Mouse (Mus musculus): ENCODE measurements around the gene Cerk.
"Not testable (repeated sequence)": the region's sequence is repeated elsewhere in the genome, so short reads cannot be mapped to it uniquely, and the experiment has no call there.

Cerk gene

GRCm38 (mm10) chr15:86112707-86113341, 73.1 kb downstream of the Cerk start:
- peak; percentile 85 for DNase-seq (ENCODE audit: low spot score)

- peak; percentile 52 for DNase-seq (ENCODE audit: low spot score)
These were observed 75.4 kb downstream of the Cerk start for GRCm38 (mm10) chr15:86110361-86111103.

GRCm38 (mm10) chr15:86109650-86110211, 76.2 kb downstream of the Cerk start:
- DNase-seq (ENCODE audit: low spot score): no peak

GRCm38 (mm10) chr15:86109245-86109644, 76.7 kb downstream of the Cerk start:
- no peak for DNase-seq (ENCODE audit: low spot score)

GRCm38 (mm10) chr15:86107831-86108471, 78.0 kb downstream of the Cerk start:
- no peak for DNase-seq (ENCODE audit: low spot score)

- no peak for DNase-seq (ENCODE audit: low spot score)
These were observed 80.2 kb downstream of the Cerk start for GRCm38 (mm10) chr15:86105751-86106150.

- DNase-seq (ENCODE audit: low spot score): no peak
These were observed 80.6 kb downstream of the Cerk start for GRCm38 (mm10) chr15:86105345-86105697.

- no peak for DNase-seq (ENCODE audit: low spot score)
These were observed 81.3 kb downstream of the Cerk start for GRCm38 (mm10) chr15:86104401-86105344.

GRCm38 (mm10) chr15:86102308-86102707, 83.6 kb downstream of the Cerk start:
- no peak for DNase-seq (ENCODE audit: low spot score)

- no peak for DNase-seq (ENCODE audit: low spot score)
These were observed 84.4 kb downstream of the Cerk start for GRCm38 (mm10) chr15:86101585-86101984.

GRCm38 (mm10) chr15:86097871-86098270, 88.1 kb downstream of the Cerk start:
- DNase-seq (ENCODE audit: low spot score): no peak

GRCm38 (mm10) chr15:86096604-86097020, 89.3 kb downstream of the Cerk start:
- not testable (repeated sequence) for DNase-seq (ENCODE audit: low spot score)

GRCm38 (mm10) chr15:86095722-86096603, 90.0 kb downstream of the Cerk start:
- no peak for DNase-seq (ENCODE audit: low spot score)

GRCm38 (mm10) chr15:86094324-86095121, 91.4 kb downstream of the Cerk start:
- no peak for DNase-seq (ENCODE audit: low spot score)

GRCm38 (mm10) chr15:86093236-86093635, 92.7 kb downstream of the Cerk start:
- DNase-seq (ENCODE audit: low spot score): no peak

GRCm38 (mm10) chr15:86091998-86092670, 93.8 kb downstream of the Cerk start:
- DNase-seq (ENCODE audit: low spot score): no peak

- no peak for DNase-seq (ENCODE audit: low spot score)
These were observed 94.5 kb downstream of the Cerk start for GRCm38 (mm10) chr15:86091201-86091997.

- DNase-seq (ENCODE audit: low spot score): no peak
These were observed 95.4 kb downstream of the Cerk start for GRCm38 (mm10) chr15:86090578-86090977.

All from MN1 (cell line).